Mouse (Mus musculus): ENCODE data around the gene Aoc2.
"Not testable (repeated sequence)": the region's sequence is repeated elsewhere in the genome, so short reads cannot be mapped to it uniquely, and the experiment has no call there.

The Aoc2 gene

GRCm38 (mm10) chr11:101353436-101353835, 28.6 kb downstream of the Aoc2 start:
- in situ Hi-C loops (cut with MboI; ENCODE audit: low sequenced_read_pairs) = no loop called here

- in situ Hi-C loops (cut with MboI; ENCODE audit: low sequenced_read_pairs) = no loop called here
Observed at GRCm38 (mm10) chr11:101354438-101355010, 29.7 kb downstream of the Aoc2 start.

GRCm38 (mm10) chr11:101355916-101356315, 31.1 kb downstream of the Aoc2 start:
- in situ Hi-C loops (cut with MboI; ENCODE audit: low sequenced_read_pairs) = no loop called here

- in situ Hi-C loops (cut with MboI; ENCODE audit: low sequenced_read_pairs) = no loop called here
Observed at GRCm38 (mm10) chr11:101357505-101358182, 32.8 kb downstream of the Aoc2 start.

GRCm38 (mm10) chr11:101359776-101360175, 34.9 kb downstream of the Aoc2 start:
- in situ Hi-C loops (cut with MboI; ENCODE audit: low sequenced_read_pairs) = no loop called here

GRCm38 (mm10) chr11:101360651-101361113, 35.8 kb downstream of the Aoc2 start:
- in situ Hi-C loops (cut with MboI; ENCODE audit: low sequenced_read_pairs) = no loop called here

- in situ Hi-C loops (cut with MboI; ENCODE audit: low sequenced_read_pairs) = no loop called here
Observed at GRCm38 (mm10) chr11:101364531-101364931, 39.7 kb downstream of the Aoc2 start.

GRCm38 (mm10) chr11:101367326-101367935, 42.6 kb downstream of the Aoc2 start, which contains the start of gene G6pc:
G6pc (plus strand) TSS chr11:101367561.
- in situ Hi-C loops (cut with MboI; ENCODE audit: low sequenced_read_pairs) = no loop called here

- in situ Hi-C loops (cut with MboI; ENCODE audit: low sequenced_read_pairs) = no loop called here
Observed at GRCm38 (mm10) chr11:101370141-101370540, 45.3 kb downstream of the Aoc2 start.

- in situ Hi-C loops (cut with MboI; ENCODE audit: low sequenced_read_pairs) = no loop called here
Observed at GRCm38 (mm10) chr11:101374421-101374938, 49.6 kb downstream of the Aoc2 start.

GRCm38 (mm10) chr11:101378196-101378595, 53.3 kb downstream of the Aoc2 start:
- in situ Hi-C loops (cut with MboI; ENCODE audit: low sequenced_read_pairs) = not testable (repeated sequence)

GRCm38 (mm10) chr11:101378926-101379325, 54.1 kb downstream of the Aoc2 start:
- in situ Hi-C loops (cut with MboI; ENCODE audit: low sequenced_read_pairs) = no loop called here
